Mouse (Mus musculus) lung, adult 2 months (tissue): ENCODE data around the gene Atp1b1.

ENCODE experiments used
- CTCF ChIP-seq: fragments of 200-500 bp; IDR thresholded peaks from 2 replicates; pipeline ENCODE4 v1.5.1; 2011; ENCODE audit warnings: mild to moderate bottlenecking, low read length, control low read depth; ENCODE audit not compliant: insufficient read depth
- POLR2A ChIP-seq: fragments of 200-500 bp; IDR thresholded peaks from 2 replicates; pipeline ENCODE4 v1.6.1; 2011; ENCODE audit warnings: low read depth, mild to moderate bottlenecking, control low read depth, low read length, borderline replicate concordance; ENCODE audit errors: extremely low read depth

GRCm38 (mm10) chr1:164432649-164433048 is 25.5 kb downstream of the Atp1b1 start:
- TF ChIP-seq POLR2A, result no peak
- no peak for TF ChIP-seq CTCF
